Mouse (Mus musculus) G1E (cell line): ENCODE measurements around the gene Gm20481.

Source experiments
- CTCF ChIP-seq: IDR thresholded peaks from 2 replicates; pipeline ENCODE4 v1.5.1; 2012; ENCODE audit warnings: low read depth, low read length, inconsistent platforms, mixed read lengths
- GATA1 ChIP-seq: IDR thresholded peaks from 2 replicates; pipeline ENCODE4 v1.6.1; 2012; ENCODE audit warnings: borderline replicate concordance, low read length, inconsistent platforms, mixed read lengths
- POLR2AphosphoS5 ChIP-seq: IDR thresholded peaks from 2 replicates; pipeline ENCODE4 v1.6.1; 2012; ENCODE audit warnings: low read depth, low read length, inconsistent platforms; ENCODE audit not compliant: insufficient replicate concordance
- TAL1 ChIP-seq: conservative IDR thresholded peaks from 2 replicates; pipeline ENCODE4 v1.6.1; 2012; ENCODE audit warnings: low read depth, low read length, inconsistent platforms, mixed read lengths

- no peak for TF ChIP-seq GATA1
- no peak for TF ChIP-seq CTCF
- no peak for TF ChIP-seq POLR2AphosphoS5
- TF ChIP-seq TAL1 = no peak
These were observed 26.4 kb upstream of the Gm20481 start for GRCm38 (mm10) chr17:34943128-34943815.
